Mouse (Mus musculus) forebrain, embryonic 10.5 days (tissue): ENCODE measurements around the gene Ccdc158. TPM values are rescaled to one million over a fixed set of nuclear protein-coding genes. Genes with fewer than 3 reads are reported as not detected.

Source experiments
- DNase-seq: peaks from one replicate; pipeline ENCODE4 v3.0.0-alpha.2; 2017; ENCODE audit warnings: low spot score; ENCODE audit errors: extremely low spot score
- H3K27ac ChIP-seq: fragments of 300-500 bp; sonication (generic); 2 replicates; pipeline ENCODE4 v1.5.1; 2016; ENCODE audit warnings: mild to moderate bottlenecking
- H3K27me3 ChIP-seq: fragments of 300-500 bp; sonication (generic); 2 replicates; pipeline ENCODE4 v1.6.1; 2016; ENCODE audit warnings: mild to moderate bottlenecking; ENCODE audit not compliant: poor library complexity, severe bottlenecking
- H3K36me3 ChIP-seq: fragments of 300-500 bp; sonication (generic); replicated peaks from 2 replicates; pipeline ENCODE4 v1.6.1; 2016; ENCODE audit warnings: mild to moderate bottlenecking, moderate library complexity
- H3K4me1 ChIP-seq: fragments of 300-500 bp; sonication (generic); 2 replicates; pipeline ENCODE4 v1.6.1; 2016
- H3K4me3 ChIP-seq: fragments of 300-500 bp; sonication (generic); 2 replicates; pipeline ENCODE4 v1.5.1; 2016; ENCODE audit warnings: mild to moderate bottlenecking, moderate library complexity
- H3K9me3 ChIP-seq: fragments of 300-500 bp; sonication (generic); 2 replicates; pipeline ENCODE4 v1.6.1; 2016; ENCODE audit warnings: mild to moderate bottlenecking, moderate library complexity
- WGBS: fragments of 180-500 bp; shearing (Covaris S2); methylation state at CpG from one replicate; pipeline ENCODE4 v1.1.7; 2016; 5-methylcytosine and 5-hydroxymethylcytosine counted together
- polyA plus RNA-seq: library from polyadenylated mRNA; unstranded; fragments of >200 nt; fragmentation: Nextera tagmentation; extraction: Ambion mirVana; gene quantifications from 2 replicates; pipeline ENCODE4 v1.2.1, GENCODE M21; 2016

Ccdc158 gene
- polyA plus RNA-seq, 1 experiment from 2014 or later = 1.4 TPM

- Histone ChIP-seq H3K36me3 (no peaks in the 10 kb centered on the region), H3K4me3 (no peak overlapping the region), H3K9me3 (no peaks in the 10 kb centered on the region), H3K4me1 (no peaks in the 10 kb centered on the region), H3K27ac (no peak overlapping the region), H3K27me3 (no peaks in the 10 kb centered on the region)
- DNase-seq = no peak
- WGBS = 92% methylated on average over 4 of the region's 4 CpGs
Observed at GRCm38 (mm10) chr5:92612756-92613155, 62.3 kb downstream of the Ccdc158 start.

GRCm38 (mm10) chr5:92607492-92608229 is 67.4 kb downstream of the Ccdc158 start:
- Histone ChIP-seq H3K27ac (no peak overlapping the region), H3K27me3 (peaks cover 23% of the 10 kb centered on the region), H3K4me1 (peaks cover 11% of the 10 kb centered on the region), H3K36me3 (no peaks in the 10 kb centered on the region), H3K9me3 (no peaks in the 10 kb centered on the region), H3K4me3 (no peak overlapping the region)
- DNase-seq = no peak
- WGBS = 92% methylated on average over 5 of the region's 5 CpGs

GRCm38 (mm10) chr5:92604452-92605247 is 70.4 kb downstream of the Ccdc158 start:
- no peak overlapping the region for H3K4me3 ChIP-seq
- H3K36me3 ChIP-seq = no peaks in the 10 kb centered on the region
- no peaks in the 10 kb centered on the region for H3K9me3 ChIP-seq
- H3K4me1 ChIP-seq = peaks cover 17% of the 10 kb centered on the region
- 87% methylated on average over 10 of the region's 10 CpGs for WGBS
- H3K27me3 ChIP-seq = peaks cover 38% of the 10 kb centered on the region
- no peak overlapping the region for H3K27ac ChIP-seq
- no peak for DNase-seq

- DNase-seq = peak; percentile 81
- Histone ChIP-seq H3K36me3 (no peaks in the 10 kb centered on the region), H3K27me3 (peaks cover 38% of the 10 kb centered on the region), H3K4me1 (peaks cover 17% of the 10 kb centered on the region), H3K9me3 (no peaks in the 10 kb centered on the region), H3K27ac (peak within 1 kb of the TSS; percentile 86), H3K4me3 (peak within 1 kb of the TSS; percentile 66)
- under 1% methylated on average over 69 of the region's 69 CpGs for WGBS
Observed at GRCm38 (mm10) chr5:92602691-92603690, 72.1 kb downstream of the Ccdc158 start, which contains the start of gene Stbd1. Gene Stbd1, plus strand, starts transcription at chr5:92603041.

GRCm38 (mm10) chr5:92599030-92599429 is 76.0 kb downstream of the Ccdc158 start:
- Histone ChIP-seq H3K27ac (no peak overlapping the region), H3K4me3 (no peak overlapping the region), H3K27me3 (peaks cover 24% of the 10 kb centered on the region), H3K9me3 (no peaks in the 10 kb centered on the region), H3K4me1 (peaks cover 17% of the 10 kb centered on the region), H3K36me3 (no peaks in the 10 kb centered on the region)
- 86% methylated on average over 10 of the region's 10 CpGs for WGBS
- no peak for DNase-seq

GRCm38 (mm10) chr5:92596865-92597264 is 78.2 kb downstream of the Ccdc158 start:
- Histone ChIP-seq H3K36me3 (no peaks in the 10 kb centered on the region), H3K9me3 (no peaks in the 10 kb centered on the region), H3K4me1 (no peaks in the 10 kb centered on the region), H3K4me3 (no peak overlapping the region), H3K27me3 (peaks cover 7% of the 10 kb centered on the region), H3K27ac (no peak overlapping the region)
- WGBS = 90% methylated on average over 8 of the region's 8 CpGs
- DNase-seq = no peak

- no peak overlapping the region for H3K4me3 ChIP-seq
- H3K36me3 ChIP-seq = no peaks in the 10 kb centered on the region
- H3K27ac ChIP-seq = no peak overlapping the region
- 85% methylated on average over 5 of the region's 5 CpGs for WGBS
- no peaks in the 10 kb centered on the region for H3K27me3 ChIP-seq
- no peaks in the 10 kb centered on the region for H3K4me1 ChIP-seq
- H3K9me3 ChIP-seq = no peaks in the 10 kb centered on the region
- DNase-seq = no peak
Observed at GRCm38 (mm10) chr5:92595026-92595425, 80.0 kb downstream of the Ccdc158 start.

- DNase-seq = no peak
- no peaks in the 10 kb centered on the region for H3K27me3 ChIP-seq
- WGBS = 75% methylated on average over 10 of the region's 10 CpGs
Observed at GRCm38 (mm10) chr5:92585932-92586331, 89.1 kb downstream of the Ccdc158 start.

GRCm38 (mm10) chr5:92579559-92579958 is 95.5 kb downstream of the Ccdc158 start:
- Histone ChIP-seq H3K27me3 (no peaks in the 10 kb centered on the region), H3K4me1 (no peaks in the 10 kb centered on the region), H3K9me3 (no peaks in the 10 kb centered on the region), H3K4me3 (no peak overlapping the region), H3K36me3 (no peaks in the 10 kb centered on the region), H3K27ac (no peak overlapping the region)
- 92% methylated on average over 14 of the region's 14 CpGs for WGBS
- DNase-seq = no peak

More at GRCm38 (mm10) chr5:92585932-92586331, 89.1 kb downstream of the Ccdc158 start:
- H3K36me3 ChIP-seq = no peaks in the 10 kb centered on the region
- no peaks in the 10 kb centered on the region for H3K4me1 ChIP-seq
- H3K27ac ChIP-seq = no peak overlapping the region
- no peaks in the 10 kb centered on the region for H3K9me3 ChIP-seq
- H3K4me3 ChIP-seq = no peak overlapping the region

- no peaks in the 10 kb centered on the region for H3K36me3 ChIP-seq
- DNase-seq = no peak
- no peaks in the 10 kb centered on the region for H3K9me3 ChIP-seq
- no peaks in the 10 kb centered on the region for H3K4me1 ChIP-seq
- no peak overlapping the region for H3K4me3 ChIP-seq
- WGBS = 86% methylated on average over 4 of the region's 4 CpGs
- no peaks in the 10 kb centered on the region for H3K27me3 ChIP-seq
- no peak overlapping the region for H3K27ac ChIP-seq
Observed at GRCm38 (mm10) chr5:92571232-92571631, 103.8 kb downstream of the Ccdc158 start.

GRCm38 (mm10) chr5:92562002-92562401 is 113.1 kb downstream of the Ccdc158 start:
- Histone ChIP-seq H3K4me3 (no peak overlapping the region), H3K4me1 (no peaks in the 10 kb centered on the region), H3K36me3 (no peaks in the 10 kb centered on the region), H3K27ac (no peak overlapping the region), H3K27me3 (no peaks in the 10 kb centered on the region), H3K9me3 (no peaks in the 10 kb centered on the region)
- DNase-seq = no peak
- WGBS = 82% methylated on average over 13 of the region's 13 CpGs

GRCm38 (mm10) chr5:92560201-92560600 is 114.9 kb downstream of the Ccdc158 start:
- Histone ChIP-seq H3K9me3 (no peaks in the 10 kb centered on the region), H3K4me3 (no peak overlapping the region), H3K36me3 (no peaks in the 10 kb centered on the region), H3K4me1 (no peaks in the 10 kb centered on the region), H3K27me3 (no peaks in the 10 kb centered on the region), H3K27ac (no peak overlapping the region)
- no peak for DNase-seq
- WGBS = 85% methylated on average over 2 of the region's 2 CpGs
